Mouse (Mus musculus) megakaryocyte-erythroid progenitor cell, adult 5-6 weeks (primary cell): Measurements from ENCODE around the gene Olfr101. TPM values are rescaled to one million over a fixed set of nuclear protein-coding genes. Genes with fewer than 3 reads are reported as not detected.

Source experiments
- ATAC-seq: replicated peaks from 2 replicates; pipeline ENCODE4 v1.8.0; 2016; ENCODE audit warnings: mild to moderate bottlenecking, inconsistent platforms; ENCODE audit not compliant: severe bottlenecking, poor library complexity, low FRiP score, low TSS enrichment
- total RNA-seq, 2 experiments: library from RNA; stranded (forward) in 1 of 2; stranded (reverse) in 1 of 2; fragments of 200-1000, 215-1000 nt in 1 of 2; fragments of >200 nt in 1 of 2; fragmentation: Nextera tagmentation in 1 of 2; gene quantifications; 2 replicates each; pipeline ENCODE4 v1.2.3; 2014 to 2017

The Olfr101 gene
- total RNA-seq (2014; fragmentation: Nextera tagmentation): not detected in 2 replicates
- not detected in 2 replicates for total RNA-seq (2017)

DNA sequence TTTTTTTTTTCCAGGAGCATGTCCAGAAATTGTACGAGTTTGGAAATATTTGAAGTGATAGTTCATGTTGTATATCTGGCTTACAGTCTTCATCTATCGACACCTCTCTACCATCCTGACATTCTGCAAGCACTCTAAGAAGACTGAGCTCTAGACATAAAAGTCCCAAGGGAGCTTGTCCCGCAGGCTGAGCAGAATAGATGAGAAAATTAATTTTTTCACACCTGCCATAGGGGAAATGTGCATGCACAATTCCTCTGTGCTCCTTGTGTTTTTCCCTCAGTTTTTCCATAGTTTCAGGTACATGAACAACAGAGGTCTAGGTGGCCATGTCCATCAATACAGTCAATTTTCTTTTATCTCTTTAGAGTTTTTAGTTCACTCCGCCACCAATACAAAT, at the start of gene Olfr101:
Olfr101 (minus strand) TSS at position 101 of the 400 bp plus-strand sequence.
- ATAC-seq: no peak

DNA sequence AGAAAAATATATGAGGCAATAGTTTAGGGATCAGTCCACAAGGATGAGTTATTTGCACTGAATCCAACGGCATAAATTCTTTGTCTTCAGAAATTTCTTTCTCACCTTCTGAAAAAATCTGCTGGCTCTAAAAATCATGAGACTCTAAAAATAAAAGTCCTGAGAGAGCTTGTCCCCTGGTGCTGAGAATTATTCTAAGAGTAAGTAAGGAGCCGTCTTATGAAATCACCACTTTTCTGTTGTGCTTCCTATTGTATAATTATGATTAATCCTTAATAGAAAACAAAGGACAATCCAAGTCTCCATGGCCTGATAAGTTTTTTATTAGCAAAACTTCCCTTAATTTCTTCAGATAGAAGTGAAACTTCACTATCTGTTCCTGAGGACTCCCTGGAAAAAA, 35.5 kb upstream of the Olfr101 start, which contains the start of gene Olfr103:
Olfr103 (minus strand) TSS at position 101 of the 400 bp plus-strand sequence.
- no peak for ATAC-seq

DNA sequence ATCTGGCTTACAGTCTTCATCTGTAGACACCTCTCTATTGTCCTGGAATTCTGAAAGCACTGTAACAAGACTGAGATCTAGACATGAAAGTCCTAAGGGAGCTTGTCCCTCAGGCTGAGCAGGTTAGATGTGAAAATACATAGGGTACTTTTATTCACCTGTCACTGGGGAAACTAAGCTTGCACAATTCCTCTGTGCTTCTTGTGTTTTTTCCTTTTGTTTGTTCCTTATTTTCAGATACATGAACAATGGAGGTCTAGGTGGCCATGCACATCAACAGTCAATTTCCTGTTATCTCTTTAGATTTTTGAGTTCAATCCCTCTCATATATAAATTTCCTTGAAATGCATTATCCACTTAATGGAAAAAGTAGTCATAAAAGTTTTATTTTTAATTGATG, 12.8 kb upstream of the Olfr101 start, which contains the start of gene Olfr102:
Olfr102 (minus strand) TSS at position 101 of the 400 bp plus-strand sequence.
- ATAC-seq: no peak

DNA sequence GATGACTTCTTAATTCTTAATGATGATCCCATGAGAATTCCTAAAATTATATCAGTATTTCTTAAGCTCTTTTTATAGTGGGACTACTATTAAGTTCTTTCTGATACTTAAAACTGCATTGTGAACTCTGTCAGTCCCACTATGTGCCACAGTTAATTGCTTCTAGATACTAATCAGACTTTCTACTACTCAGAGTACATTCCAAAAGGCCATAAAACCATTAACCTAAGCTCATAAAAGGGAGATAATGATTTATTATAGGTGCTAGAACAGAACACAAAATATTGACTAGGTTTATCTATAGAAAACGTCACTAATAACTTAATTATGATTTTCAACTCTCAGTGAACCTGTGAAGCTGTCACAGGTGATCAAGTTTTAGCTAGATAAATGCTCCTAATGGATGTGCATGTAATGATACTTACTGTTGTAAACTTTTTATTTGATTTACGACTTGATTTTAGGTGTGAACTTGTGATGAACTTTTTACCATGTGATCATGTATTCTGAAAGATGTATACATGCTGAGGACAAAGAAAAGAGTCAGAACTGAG, 6.1 kb upstream of the Olfr101 start:
- ATAC-seq: no peak

DNA sequence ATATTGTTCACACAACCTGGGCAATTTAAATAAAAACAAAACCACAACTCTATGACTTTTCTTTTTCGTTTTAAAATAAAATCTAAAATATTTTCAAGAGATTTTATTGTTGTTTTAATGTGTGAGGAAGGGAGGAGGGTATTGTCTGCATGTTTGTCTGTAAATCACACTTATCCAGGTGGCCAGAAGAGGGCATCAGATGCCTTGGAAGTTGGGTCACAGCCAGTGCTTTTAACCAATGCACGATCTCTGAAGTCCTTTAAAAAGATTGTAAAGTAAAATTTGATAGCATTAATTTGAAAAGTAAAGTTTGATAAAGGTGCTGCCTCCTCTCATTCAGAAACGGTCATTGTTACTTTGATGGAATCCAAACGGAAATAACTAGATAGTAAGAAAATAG, 4.4 kb upstream of the Olfr101 start:
- no peak for ATAC-seq

DNA sequence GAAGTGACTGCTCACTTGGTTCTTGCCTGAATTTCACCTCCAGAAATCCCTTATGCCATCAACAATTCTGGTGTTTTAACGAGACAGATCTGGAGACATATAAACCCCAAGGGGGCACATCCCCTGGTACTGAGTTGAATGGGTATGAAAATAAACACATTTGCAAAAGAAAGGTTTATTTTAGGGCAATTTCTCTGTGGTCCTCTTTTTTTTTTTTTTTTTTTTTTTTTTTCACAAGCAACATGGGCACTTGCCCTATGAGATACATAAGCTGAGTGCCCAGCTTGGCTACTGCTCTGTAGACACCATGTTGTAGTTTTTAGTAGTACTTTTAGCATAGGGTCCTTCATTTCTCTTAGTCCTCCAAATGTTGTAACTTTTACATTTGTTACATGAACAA, 20.8 kb downstream of the Olfr101 start, which contains the start of gene Olfr99:
Olfr99 (minus strand) TSS at position 101 of the 400 bp plus-strand sequence.
- no peak for ATAC-seq

DNA sequence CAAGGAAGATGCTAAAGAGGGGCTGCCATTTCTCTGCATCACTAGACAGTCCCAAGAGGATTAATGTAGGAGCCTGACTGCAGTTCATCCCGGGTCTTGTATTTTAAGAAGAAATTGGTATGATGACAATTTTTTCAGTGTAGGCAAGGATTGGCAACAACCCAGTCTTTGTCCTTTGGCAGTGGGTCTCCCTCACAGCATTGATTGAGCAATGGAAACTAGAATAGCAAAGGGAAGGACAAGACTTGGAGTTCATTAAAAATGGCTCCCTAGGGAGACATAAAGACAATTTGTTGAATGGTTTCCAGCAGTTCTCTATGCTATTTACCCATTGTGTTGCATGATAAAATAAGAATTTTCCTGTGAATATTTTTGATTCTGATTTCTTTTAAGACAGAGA, 23.8 kb downstream of the Olfr101 start:
- ATAC-seq: no peak

DNA sequence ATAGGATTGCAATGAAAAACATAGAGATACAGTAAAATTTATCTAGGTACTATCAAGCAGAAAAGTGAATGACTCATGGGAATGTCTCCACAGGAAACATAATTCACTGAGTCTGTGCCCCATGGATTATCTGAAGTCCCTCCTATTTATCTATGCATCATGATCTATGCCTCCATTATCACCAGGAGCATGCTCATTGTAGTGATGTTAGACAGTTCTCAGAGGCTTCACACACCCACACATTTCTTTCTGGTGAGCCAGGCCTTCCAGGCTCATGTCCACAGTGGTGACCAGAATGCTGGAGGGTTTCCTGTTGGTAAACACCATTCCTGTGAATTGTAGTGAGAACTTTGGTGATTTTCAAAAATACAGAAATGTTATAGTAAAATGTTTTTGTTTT, 27.5 kb downstream of the Olfr101 start:
- ATAC-seq: no peak

DNA sequence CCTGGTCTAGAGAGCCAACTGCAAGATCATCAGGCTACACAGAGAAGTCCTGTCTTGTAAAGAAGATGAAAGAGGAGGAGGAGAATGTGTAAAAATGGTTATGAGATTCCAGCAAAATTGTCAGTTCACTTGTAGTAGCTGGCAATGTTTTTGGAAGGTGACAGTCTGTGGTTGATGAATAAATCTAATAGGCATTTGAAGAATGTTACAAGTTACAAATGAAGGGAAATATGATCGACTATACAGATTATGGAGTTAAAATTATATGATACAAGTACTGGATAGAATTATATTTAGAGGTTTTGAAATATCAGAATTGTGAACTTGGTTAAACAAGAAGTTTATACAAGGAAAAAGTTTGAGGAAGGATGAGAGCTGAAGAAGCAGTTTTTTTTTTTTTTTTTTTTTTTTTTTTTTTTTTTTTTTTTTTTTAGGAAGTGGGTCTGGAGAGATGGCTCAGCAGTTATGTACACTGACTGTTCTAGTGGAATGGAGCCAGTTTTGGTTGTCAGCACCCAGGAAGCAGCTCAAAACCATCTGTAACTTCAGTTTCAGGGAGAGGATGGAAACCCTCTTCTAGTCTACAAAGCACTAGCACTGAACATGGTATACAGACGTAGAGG, 28.4 kb downstream of the Olfr101 start:
- no peak for ATAC-seq

DNA sequence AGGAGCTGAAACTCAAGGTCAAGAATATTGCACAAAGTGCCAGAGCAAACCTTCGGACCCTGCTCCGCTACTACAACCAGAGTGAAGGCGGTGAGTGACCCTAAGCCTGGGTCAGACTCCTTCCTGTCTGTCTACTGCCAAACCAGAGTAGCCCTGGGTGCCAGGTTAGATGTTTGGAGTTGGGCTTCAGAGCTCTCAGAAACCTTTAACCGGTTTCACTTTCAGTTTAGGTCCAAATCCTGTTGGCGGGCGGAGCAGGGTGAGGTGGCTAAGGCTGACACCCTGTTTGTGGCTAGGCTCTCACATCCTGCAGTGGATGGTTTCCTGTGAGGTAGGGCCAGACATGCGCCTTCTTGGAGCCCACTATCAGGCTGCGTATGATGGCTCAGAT, 33.4 kb downstream of the Olfr101 start:
- ATAC-seq: peak; percentile 82

DNA sequence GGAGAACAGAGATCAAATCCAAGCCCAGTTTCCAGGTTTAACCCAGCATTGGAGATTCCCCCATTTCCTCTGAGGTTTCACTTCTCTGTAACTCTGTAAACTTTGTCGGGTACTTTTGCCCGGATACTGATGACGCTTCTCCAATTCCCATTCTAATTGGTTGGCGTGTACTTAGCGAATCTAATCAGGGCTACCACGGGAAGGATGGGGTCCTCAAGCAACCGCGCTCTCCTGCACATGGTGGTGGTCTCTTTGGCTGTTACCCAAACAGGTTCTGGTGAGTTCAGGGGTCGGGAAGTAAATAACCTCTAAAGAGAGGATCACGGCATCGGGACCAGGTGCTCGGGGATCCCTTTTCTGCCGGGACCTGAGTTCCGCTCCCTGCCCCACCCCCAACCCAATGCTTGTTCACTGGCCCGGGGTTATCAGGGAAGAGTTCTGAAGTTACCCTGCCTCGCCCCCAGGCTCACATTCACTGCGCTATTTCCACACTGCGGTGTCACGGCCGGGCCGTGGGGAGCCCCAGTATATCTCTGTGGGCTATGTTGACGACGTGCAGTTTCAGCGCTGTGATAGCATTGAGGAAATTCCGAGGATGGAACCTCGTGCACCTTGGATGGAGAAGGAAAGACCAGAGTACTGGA, 33.9 kb downstream of the Olfr101 start, which contains the start of gene H2-M3:
H2-M3 (plus strand) TSS at position 163 of the 644 bp plus-strand sequence.
- ATAC-seq: peak; percentile 94

DNA sequence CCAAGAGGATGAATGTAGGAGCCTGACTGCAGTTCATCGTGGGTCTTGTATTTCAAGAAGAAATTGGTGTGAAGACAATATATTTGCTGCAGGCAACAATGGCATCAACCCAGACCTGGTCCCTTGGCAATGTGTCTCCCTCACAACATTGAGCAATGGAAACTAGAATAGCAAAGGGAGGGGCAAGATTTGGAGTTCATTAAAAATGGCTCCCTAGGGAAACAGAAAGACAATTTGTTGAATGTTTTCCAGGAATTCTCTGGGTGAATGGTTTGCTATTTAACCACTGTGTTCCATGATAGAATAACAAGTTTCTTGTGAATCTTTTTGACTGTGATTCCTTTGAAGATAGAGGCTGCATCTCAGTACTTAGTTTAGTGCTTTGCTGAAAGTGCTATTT, 40.5 kb downstream of the Olfr101 start, which contains the start of gene Olfr98:
Olfr98 (minus strand) TSS at position 124 of the 400 bp plus-strand sequence.
- ATAC-seq: no peak

DNA sequence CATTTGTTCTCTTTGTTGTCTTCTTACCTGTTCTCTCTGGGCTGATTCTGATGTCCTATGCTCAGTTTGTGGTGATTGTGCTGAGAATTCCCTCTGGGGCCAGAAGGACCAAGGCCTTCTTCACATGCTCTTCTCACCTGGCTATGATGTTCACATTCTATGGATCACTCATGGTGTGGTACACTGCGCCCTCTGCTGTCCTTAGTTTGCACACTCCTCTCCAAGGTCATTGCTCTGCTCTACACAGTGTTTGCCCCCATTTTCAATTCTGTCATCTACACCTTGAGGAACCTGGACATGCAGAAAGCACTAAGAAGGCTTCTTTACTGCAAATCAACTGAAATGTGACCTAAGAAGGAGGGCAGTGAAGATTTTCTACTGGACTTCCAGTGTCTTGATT, 53.6 kb downstream of the Olfr101 start:
- ATAC-seq: peak; percentile 82

DNA sequence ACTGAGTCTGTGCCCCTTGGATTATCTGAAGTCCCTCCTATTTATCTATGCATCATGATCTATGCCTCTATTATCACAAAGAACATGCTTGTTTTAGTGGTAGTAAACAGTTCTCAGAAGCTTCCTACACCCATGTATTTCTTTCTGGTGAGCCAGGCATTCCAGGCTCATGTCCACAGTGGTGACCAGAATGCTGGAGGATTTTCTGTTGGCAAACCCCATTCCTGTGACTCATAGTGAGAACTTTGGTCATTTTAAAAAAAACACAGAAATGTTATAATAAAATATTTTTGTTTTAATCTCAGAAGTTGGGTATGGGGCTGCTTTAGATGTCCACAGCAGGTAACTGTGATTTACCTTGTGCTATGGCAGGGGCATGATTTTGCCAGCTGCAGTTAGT, 54.7 kb downstream of the Olfr101 start:
- ATAC-seq: no peak

Other genes starting within 250 kb of the Olfr101 start
- gene Olfr90, start 215.8 kb downstream of the Olfr101 start, total RNA-seq (2014; fragmentation: Nextera tagmentation): not detected in 2 replicates
- gene Olfr90, start 215.8 kb downstream of the Olfr101 start, total RNA-seq (2017): not detected in 2 replicates
- not detected in 2 replicates for gene Olfr91, start 206.0 kb downstream of the Olfr101 start, total RNA-seq (2014; fragmentation: Nextera tagmentation)
- not detected in 2 replicates for gene Olfr91, start 206.0 kb downstream of the Olfr101 start, total RNA-seq (2017)
- gene Olfr92, start 184.2 kb downstream of the Olfr101 start, total RNA-seq (2014; fragmentation: Nextera tagmentation): not detected in 2 replicates
- gene Olfr92, start 184.2 kb downstream of the Olfr101 start, total RNA-seq (2017): not detected in 2 replicates
- not detected in 2 replicates for gene Olfr93, start 142.8 kb downstream of the Olfr101 start, total RNA-seq (2014; fragmentation: Nextera tagmentation)
- gene Olfr93, start 142.8 kb downstream of the Olfr101 start, total RNA-seq (2017): not detected in 2 replicates
- gene Ubd, start 110.4 kb downstream of the Olfr101 start, total RNA-seq (2014; fragmentation: Nextera tagmentation): not detected in 2 replicates
- 0.88 TPM in 1 of 2 replicates, not detected in the other for gene Ubd, start 110.4 kb downstream of the Olfr101 start, total RNA-seq (2017)
- not detected in 2 replicates for gene Olfr94, start 103.3 kb downstream of the Olfr101 start, total RNA-seq (2014; fragmentation: Nextera tagmentation)
- gene Olfr94, start 103.3 kb downstream of the Olfr101 start, total RNA-seq (2017): not detected in 2 replicates
- gene Olfr95, start 91.2 kb downstream of the Olfr101 start, total RNA-seq (2014; fragmentation: Nextera tagmentation): not detected in 2 replicates
- not detected in 2 replicates for gene Olfr95, start 91.2 kb downstream of the Olfr101 start, total RNA-seq (2017)
- gene Olfr96, start 84.2 kb downstream of the Olfr101 start, total RNA-seq (2014; fragmentation: Nextera tagmentation): not detected in 2 replicates
- not detected in 2 replicates for gene Olfr96, start 84.2 kb downstream of the Olfr101 start, total RNA-seq (2017)
- not detected in 2 replicates for gene Olfr97, start 67.0 kb downstream of the Olfr101 start, total RNA-seq (2014; fragmentation: Nextera tagmentation)
- gene Olfr97, start 67.0 kb downstream of the Olfr101 start, total RNA-seq (2017): not detected in 2 replicates
- gene Olfr98, start 40.6 kb downstream of the Olfr101 start, total RNA-seq (2014; fragmentation: Nextera tagmentation): not detected in 2 replicates
- not detected in 2 replicates for gene Olfr98, start 40.6 kb downstream of the Olfr101 start, total RNA-seq (2017)
- gene H2-M3, start 34.1 kb downstream of the Olfr101 start, total RNA-seq (2014; fragmentation: Nextera tagmentation): 5.7 and 6.3 TPM in 2 replicates
- gene H2-M3, start 34.1 kb downstream of the Olfr101 start, total RNA-seq (2017): 3.8 and 9.0 TPM in 2 replicates
- gene Olfr99, start 20.9 kb downstream of the Olfr101 start, total RNA-seq (2014; fragmentation: Nextera tagmentation): not detected in 2 replicates
- not detected in 2 replicates for gene Olfr99, start 20.9 kb downstream of the Olfr101 start, total RNA-seq (2017)
- not detected in 2 replicates for gene Olfr102, start 12.7 kb upstream of the Olfr101 start, total RNA-seq (2014; fragmentation: Nextera tagmentation)
- not detected in 2 replicates for gene Olfr102, start 12.7 kb upstream of the Olfr101 start, total RNA-seq (2017)
- not detected in 2 replicates for gene Olfr103, start 35.4 kb upstream of the Olfr101 start, total RNA-seq (2014; fragmentation: Nextera tagmentation)
- gene Olfr103, start 35.4 kb upstream of the Olfr101 start, total RNA-seq (2017): not detected in 2 replicates
- not detected in 2 replicates for gene Olfr104-ps, start 55.3 kb upstream of the Olfr101 start, total RNA-seq (2014; fragmentation: Nextera tagmentation)
- not detected in 2 replicates for gene Olfr104-ps, start 55.3 kb upstream of the Olfr101 start, total RNA-seq (2017)
- not detected in 2 replicates for gene Olfr105-ps, start 74.7 kb upstream of the Olfr101 start, total RNA-seq (2014; fragmentation: Nextera tagmentation)
- gene Olfr105-ps, start 74.7 kb upstream of the Olfr101 start, total RNA-seq (2017): not detected in 2 replicates
- gene Olfr106-ps, start 86.1 kb upstream of the Olfr101 start, total RNA-seq (2014; fragmentation: Nextera tagmentation): not detected in 2 replicates
- not detected in 2 replicates for gene Olfr106-ps, start 86.1 kb upstream of the Olfr101 start, total RNA-seq (2017)
- gene Olfr107, start 94.9 kb upstream of the Olfr101 start, total RNA-seq (2014; fragmentation: Nextera tagmentation): not detected in 2 replicates
- gene Olfr107, start 94.9 kb upstream of the Olfr101 start, total RNA-seq (2017): not detected in 2 replicates
- gene Olfr108, start 141.2 kb upstream of the Olfr101 start, total RNA-seq (2014; fragmentation: Nextera tagmentation): not detected in 2 replicates
- not detected in 2 replicates for gene Olfr108, start 141.2 kb upstream of the Olfr101 start, total RNA-seq (2017)
- not detected in 2 replicates for gene Olfr109, start 154.6 kb upstream of the Olfr101 start, total RNA-seq (2014; fragmentation: Nextera tagmentation)
- not detected in 2 replicates for gene Olfr109, start 154.6 kb upstream of the Olfr101 start, total RNA-seq (2017)
- not detected in 2 replicates for gene H2-M2, start 179.2 kb upstream of the Olfr101 start, total RNA-seq (2014; fragmentation: Nextera tagmentation)
- gene H2-M2, start 179.2 kb upstream of the Olfr101 start, total RNA-seq (2017): not detected in 2 replicates
- not detected in 2 replicates for gene Olfr110, start 188.2 kb upstream of the Olfr101 start, total RNA-seq (2014; fragmentation: Nextera tagmentation)
- not detected in 2 replicates for gene Olfr110, start 188.2 kb upstream of the Olfr101 start, total RNA-seq (2017)
- not detected in 2 replicates for gene Olfr111, start 203.7 kb upstream of the Olfr101 start, total RNA-seq (2014; fragmentation: Nextera tagmentation)
- not detected in 2 replicates for gene Olfr111, start 203.7 kb upstream of the Olfr101 start, total RNA-seq (2017)